In genomic region chr11:75264550-75264949, GRCm38 (mm10) we compare ENCODE assay signal across 14 mouse cellular contexts.
DNase-seq lines count a peak whose midpoint lies in the region; ATAC-seq and TF ChIP-seq lines count a peak whose summit lies in the region.
"Had no signal": no experiment of that assay in that cellular context is flagged by ENCODE, and none has a peak within 500 bp of the region (broad histone marks: within the 10 kb centered on the region; RNA-seq: fewer than 3 reads in every experiment).

No protein-coding gene starts in this region.

- 79% methylated on average over 6 of the region's 6 CpGs for WGBS in hindbrain, embryonic 13.5 days
- WGBS in hindbrain, embryonic 16.5 days, result 79% methylated on average over 6 of the region's 6 CpGs
- 91% methylated on average over 6 of the region's 6 CpGs for WGBS in thymus, adult 2 months
- 90% methylated on average over 6 of the region's 6 CpGs for WGBS in forebrain, postnatal 0 days

- H3K9ac ChIP-seq in hindbrain, embryonic 13.5 days, result no peak overlapping the region
- no peak overlapping the region for H3K9ac ChIP-seq in hindbrain, embryonic 16.5 days (ENCODE audit: low read depth, low read length)
- no peak overlapping the region for H3K9ac ChIP-seq in forebrain, postnatal 0 days
- H3K9ac ChIP-seq: embryonic facial prominence, embryonic 12.5 days; neural tube, embryonic 12.5 days had no signal

- no peak for ATAC-seq in hindbrain, embryonic 13.5 days (ENCODE audit: low FRiP score)
- no peak for ATAC-seq in hindbrain, embryonic 16.5 days
- peak; percentile 40; the same call in 1 of the 2 replicates for ATAC-seq in forebrain, postnatal 0 days

- no peak for TF ChIP-seq POLR2A in thymus, adult 2 months (IDR thresholded peaks at IDR 0.05; ENCODE audit: control insufficient read depth, extremely low read depth, insufficient read depth, low read length, poor library complexity)

- TF ChIP-seq CTCF in thymus, adult 2 months (IDR thresholded peaks at IDR 0.05; ENCODE audit: borderline replicate concordance, control insufficient read depth, extremely low read depth, insufficient read depth, low read length, poor library complexity), result no peak
- TF ChIP-seq CTCF in forebrain, postnatal 0 days (IDR thresholded peaks at IDR 0.05; ENCODE audit: low read depth), result peak; percentile 49

- peak overlapping the region; percentile 77; the same call in 1 of the 2 replicates for H3K27ac ChIP-seq in hindbrain, embryonic 13.5 days
- no peak overlapping the region for H3K27ac ChIP-seq in hindbrain, embryonic 16.5 days (ENCODE audit: low read depth, low read length)
- no peak overlapping the region for H3K27ac ChIP-seq in thymus, adult 2 months (ENCODE audit: control insufficient read depth, insufficient read depth, low read length)
- H3K27ac ChIP-seq in forebrain, postnatal 0 days (ENCODE audit: low read depth, low read length), result no peak overlapping the region
- H3K27ac ChIP-seq: embryonic facial prominence, embryonic 12.5 days; macrophage; neural tube, embryonic 12.5 days had no signal

- DNase-seq in thymus, postnatal 4 days, result peak; percentile 53
- no peak for DNase-seq in thymus, adult 2 months
- DNase-seq in forebrain, postnatal 0 days, result no peak
- DNase-seq in B cell, adult 2 months, result no peak
- no peak for DNase-seq in right cerebral cortex, postnatal 36 days (ENCODE audit: low spot score in 2 of 2)
- DNase-seq: cerebellum, adult 2 months; heart, adult 11 months; layer of hippocampus, postnatal 36 days; thymus, postnatal 25 days had no signal

- no peaks in the 10 kb centered on the region for H3K36me3 ChIP-seq in hindbrain, embryonic 13.5 days
- H3K36me3 ChIP-seq in hindbrain, embryonic 16.5 days (ENCODE audit: control insufficient read depth, insufficient read depth, low read length), result no peaks in the 10 kb centered on the region
- H3K36me3 ChIP-seq in thymus, adult 2 months (ENCODE audit: control insufficient read depth, insufficient read depth, low read length), result 0 out of 2 replicates have a peak, but pooled peaks cover 7% of the 10 kb centered on the region
- no peaks in the 10 kb centered on the region for H3K36me3 ChIP-seq in forebrain, postnatal 0 days (ENCODE audit: insufficient read depth)
- H3K36me3 ChIP-seq: embryonic facial prominence, embryonic 12.5 days; neural tube, embryonic 12.5 days had no signal

- no peaks in the 10 kb centered on the region for H3K9me3 ChIP-seq in hindbrain, embryonic 13.5 days
- H3K9me3 ChIP-seq in hindbrain, embryonic 16.5 days (ENCODE audit: control insufficient read depth, low read length), result no peaks in the 10 kb centered on the region
- H3K9me3 ChIP-seq in forebrain, postnatal 0 days (ENCODE audit: low read length), result no peaks in the 10 kb centered on the region
- H3K9me3 ChIP-seq: embryonic facial prominence, embryonic 12.5 days; neural tube, embryonic 12.5 days had no signal

- H3K4me2 ChIP-seq in hindbrain, embryonic 13.5 days, result no peak overlapping the region
- no peak overlapping the region for H3K4me2 ChIP-seq in hindbrain, embryonic 16.5 days (ENCODE audit: low read length)
- no peak overlapping the region for H3K4me2 ChIP-seq in forebrain, postnatal 0 days (ENCODE audit: low read depth)
- H3K4me2 ChIP-seq: embryonic facial prominence, embryonic 12.5 days; neural tube, embryonic 12.5 days had no signal

- no peak overlapping the region for H3K4me3 ChIP-seq in hindbrain, embryonic 13.5 days
- H3K4me3 ChIP-seq in hindbrain, embryonic 16.5 days (ENCODE audit: low read length), result no peak overlapping the region
- H3K4me3 ChIP-seq in thymus, adult 2 months (ENCODE audit: control insufficient read depth, insufficient read depth, low read length), result no peak overlapping the region
- no peak overlapping the region for H3K4me3 ChIP-seq in forebrain, postnatal 0 days (ENCODE audit: low read depth, low read length)
- H3K4me3 ChIP-seq: embryonic facial prominence, embryonic 12.5 days; neural tube, embryonic 12.5 days had no signal

- H3K27me3 ChIP-seq in hindbrain, embryonic 13.5 days, result no peaks in the 10 kb centered on the region
- no peaks in the 10 kb centered on the region for H3K27me3 ChIP-seq in hindbrain, embryonic 16.5 days (replicated peaks; ENCODE audit: control insufficient read depth, insufficient read depth, low read length)
- H3K27me3 ChIP-seq in thymus, adult 2 months (ENCODE audit: control insufficient read depth, insufficient read depth, low read length), result no peaks in the 10 kb centered on the region
- no peaks in the 10 kb centered on the region for H3K27me3 ChIP-seq in forebrain, postnatal 0 days (ENCODE audit: insufficient read depth, low read length)
- H3K27me3 ChIP-seq: neural tube, embryonic 12.5 days had no signal

- H3K4me1 ChIP-seq in hindbrain, embryonic 13.5 days (replicated peaks), result peaks cover 67% of the 10 kb centered on the region
- peaks cover 27% of the 10 kb centered on the region for H3K4me1 ChIP-seq in hindbrain, embryonic 16.5 days (ENCODE audit: control insufficient read depth, insufficient read depth, low read depth, low read length)
- peaks cover 12% of the 10 kb centered on the region for H3K4me1 ChIP-seq in thymus, adult 2 months (replicated peaks; ENCODE audit: control insufficient read depth, insufficient read depth, low read length)
- no peaks in the 10 kb centered on the region for H3K4me1 ChIP-seq in forebrain, postnatal 0 days (ENCODE audit: insufficient read depth)
